Mouse (Mus musculus): Measurements from ENCODE around the gene Sh3bp5. TPM values are rescaled to one million over a fixed set of nuclear protein-coding genes. Genes with fewer than 3 reads are reported as not detected.
A peak's percentile ranks its signal among the peaks of the same experiment; 100 is the strongest.

Gene Sh3bp5
- polyA plus RNA-seq, 1 experiment, result 67.5 TPM

DNA sequence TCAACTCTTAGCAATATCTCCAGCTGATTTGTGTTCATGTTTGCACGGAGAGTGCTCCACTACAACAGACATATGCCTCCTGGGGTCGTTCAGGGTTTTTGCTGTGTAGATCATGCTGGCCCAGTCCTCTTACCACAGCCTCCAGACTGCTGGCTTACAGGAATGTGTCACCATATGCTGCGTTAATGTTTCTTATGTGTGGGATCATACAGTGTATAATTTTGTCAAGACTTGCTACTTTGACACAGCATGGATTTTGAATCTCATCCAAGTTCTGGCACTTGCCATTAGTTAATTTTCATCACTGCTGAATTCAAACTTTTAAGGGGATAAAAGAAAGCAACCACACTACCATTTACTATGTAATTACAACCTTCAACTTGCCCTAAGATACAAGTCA is 100.1 kb downstream of the Sh3bp5 start:
- no peak overlapping the region for H3K27ac ChIP-seq (replicated peaks; ENCODE audit: low read depth, low read length)
- no peaks in the 10 kb centered on the region for H3K4me1 ChIP-seq (ENCODE audit: control insufficient read depth, insufficient read depth, insufficient read length, low read length)
- no peak overlapping the region for H3K4me3 ChIP-seq (ENCODE audit: insufficient read depth, low read depth, low read length)

DNA sequence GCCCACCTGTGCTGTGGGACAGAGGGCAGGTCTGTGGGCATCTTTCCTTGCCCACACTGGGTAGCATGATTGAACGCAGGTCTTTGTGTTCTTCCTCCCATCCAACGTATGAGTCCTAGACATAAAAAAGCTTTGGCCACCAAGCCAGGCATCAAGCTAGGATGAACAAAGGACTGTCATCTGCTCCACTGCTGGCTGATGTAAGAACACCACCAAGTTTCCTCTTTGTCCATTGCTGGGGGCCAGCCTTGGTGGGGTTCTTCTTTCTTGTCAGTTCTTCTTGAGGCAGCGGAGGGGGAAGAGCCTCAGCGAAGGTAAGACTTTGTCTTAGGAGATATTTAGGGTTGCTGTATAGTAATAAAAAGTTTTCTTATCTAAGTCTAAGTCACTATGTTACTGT is 104.9 kb downstream of the Sh3bp5 start:
- Histone ChIP-seq H3K4me1 (ENCODE audit: control insufficient read depth, insufficient read depth, insufficient read length, low read length) (no peaks in the 10 kb centered on the region), H3K27ac (replicated peaks; ENCODE audit: low read depth, low read length) (no peak overlapping the region), H3K4me3 (ENCODE audit: insufficient read depth, low read depth, low read length) (no peak overlapping the region)

DNA sequence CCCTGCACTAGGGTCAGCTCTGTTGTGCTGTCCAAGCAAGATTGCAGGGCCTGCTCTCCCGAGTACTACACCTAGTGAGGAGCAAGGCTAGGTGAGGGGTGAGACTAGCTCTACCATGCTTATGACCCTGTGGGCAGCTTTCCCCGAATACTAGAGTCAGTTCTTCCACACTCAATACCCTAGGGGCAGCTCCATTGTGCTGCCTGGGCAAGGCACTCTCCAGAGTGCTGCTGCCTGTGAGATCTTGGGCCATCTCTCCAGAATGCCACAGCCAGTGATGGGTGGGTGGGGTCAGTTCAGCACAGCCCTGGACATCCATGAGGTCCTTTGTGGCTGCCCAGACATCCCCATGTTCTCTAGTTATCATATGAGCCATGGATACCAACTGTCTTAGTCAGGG is 106.1 kb downstream of the Sh3bp5 start:
- no peak overlapping the region for H3K27ac ChIP-seq (replicated peaks; ENCODE audit: low read depth, low read length)
- H3K4me1 ChIP-seq (ENCODE audit: control insufficient read depth, insufficient read depth, insufficient read length, low read length), result no peaks in the 10 kb centered on the region
- no peak overlapping the region for H3K4me3 ChIP-seq (ENCODE audit: insufficient read depth, low read depth, low read length)

DNA sequence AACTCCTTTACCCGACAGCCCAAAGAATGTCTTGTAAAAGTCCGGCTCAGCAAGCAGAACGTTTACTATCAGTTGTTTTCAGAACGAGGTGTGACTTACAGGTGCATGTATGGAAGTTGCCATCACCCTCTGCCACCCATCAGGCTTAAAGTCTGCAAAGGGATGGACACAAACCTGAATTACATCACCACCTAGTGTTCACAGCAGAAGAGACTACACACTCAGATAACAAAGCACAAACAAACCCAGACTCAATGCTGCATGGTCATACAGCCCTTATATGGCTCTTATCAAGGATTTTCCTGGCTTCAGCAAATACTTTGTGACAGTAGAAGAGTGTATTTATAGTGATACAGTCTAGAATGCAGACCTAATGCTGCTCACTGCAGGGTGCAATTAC is 108.2 kb downstream of the Sh3bp5 start:
- Histone ChIP-seq H3K4me1 (ENCODE audit: control insufficient read depth, insufficient read depth, insufficient read length, low read length) (no peaks in the 10 kb centered on the region; the same call in 1 of the 2 replicates), H3K4me3 (ENCODE audit: insufficient read depth, low read depth, low read length) (no peak overlapping the region), H3K27ac (replicated peaks; ENCODE audit: low read depth, low read length) (no peak overlapping the region)

DNA sequence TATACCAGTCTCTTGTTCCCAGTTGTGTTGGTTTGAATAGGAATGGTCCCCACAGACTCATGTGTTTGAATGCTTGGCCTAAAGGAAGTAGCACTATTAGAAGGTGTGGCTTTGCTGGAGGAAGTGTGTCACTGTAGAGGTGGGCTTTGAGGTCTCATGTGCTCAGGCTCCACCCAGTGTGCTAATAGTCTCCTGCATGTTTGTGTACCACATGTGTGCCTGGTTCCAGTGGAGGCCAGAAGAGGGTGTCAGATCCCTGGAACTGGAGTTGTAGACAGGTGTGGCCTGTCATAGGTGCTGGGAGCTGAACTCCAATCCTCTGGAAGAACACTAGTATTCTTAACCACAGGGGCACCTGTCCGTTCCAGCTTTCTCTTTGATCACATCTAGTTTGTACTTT is 108.7 kb downstream of the Sh3bp5 start:
- no peaks in the 10 kb centered on the region; the same call in 1 of the 2 replicates for H3K4me1 ChIP-seq (ENCODE audit: control insufficient read depth, insufficient read depth, insufficient read length, low read length)
- H3K27ac ChIP-seq (replicated peaks; ENCODE audit: low read depth, low read length), result no peak overlapping the region
- H3K4me3 ChIP-seq (ENCODE audit: insufficient read depth, low read depth, low read length), result no peak overlapping the region

DNA sequence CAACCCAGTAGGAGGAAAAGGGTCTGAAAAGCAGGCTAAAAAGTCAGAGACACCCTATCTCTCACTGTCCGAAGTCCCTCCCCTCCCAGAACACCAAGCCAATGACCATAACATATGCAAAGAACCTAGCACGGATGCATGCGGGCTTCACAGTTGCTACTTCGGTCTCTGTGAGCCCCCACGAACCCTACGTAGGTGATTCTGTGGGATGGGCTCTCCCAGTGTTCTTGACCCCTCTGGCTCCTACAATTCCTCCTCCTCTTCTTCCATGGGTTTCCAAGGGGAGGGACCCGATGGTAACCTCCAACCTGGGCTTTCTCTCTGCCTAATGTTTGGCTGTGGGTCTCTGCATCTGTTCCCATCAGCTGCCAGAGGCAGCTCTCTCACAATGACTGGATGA is 109.1 kb downstream of the Sh3bp5 start:
- H3K4me3 ChIP-seq (ENCODE audit: insufficient read depth, low read depth, low read length), result no peak overlapping the region
- H3K27ac ChIP-seq (replicated peaks; ENCODE audit: low read depth, low read length), result no peak overlapping the region
- H3K4me1 ChIP-seq (ENCODE audit: control insufficient read depth, insufficient read depth, insufficient read length, low read length), result no peaks in the 10 kb centered on the region; the same call in 1 of the 2 replicates

DNA sequence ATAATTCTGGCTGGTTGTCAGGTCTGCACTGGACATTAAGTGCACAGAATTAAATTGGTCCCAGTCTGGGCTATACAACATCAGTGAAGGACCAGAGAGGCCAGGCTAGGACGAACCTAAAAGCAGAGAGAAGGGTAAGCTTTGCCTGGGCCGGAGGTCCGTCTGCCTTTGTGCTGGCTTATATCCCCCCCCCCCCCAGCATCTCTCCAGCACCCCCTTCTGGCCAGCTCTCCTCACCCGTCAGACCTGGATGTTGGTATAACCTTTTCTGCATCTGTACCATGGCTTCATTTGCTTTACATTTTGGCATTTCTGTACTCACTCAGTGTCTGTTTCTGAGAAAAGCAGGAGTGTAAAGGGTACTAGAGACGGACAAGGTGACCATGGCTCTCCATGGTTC is 110.3 kb downstream of the Sh3bp5 start:
- no peak overlapping the region for H3K27ac ChIP-seq (replicated peaks; ENCODE audit: low read depth, low read length)
- no peak overlapping the region for H3K4me3 ChIP-seq (ENCODE audit: insufficient read depth, low read depth, low read length)
- no peaks in the 10 kb centered on the region; the same call in 1 of the 2 replicates for H3K4me1 ChIP-seq (ENCODE audit: control insufficient read depth, insufficient read depth, insufficient read length, low read length)

DNA sequence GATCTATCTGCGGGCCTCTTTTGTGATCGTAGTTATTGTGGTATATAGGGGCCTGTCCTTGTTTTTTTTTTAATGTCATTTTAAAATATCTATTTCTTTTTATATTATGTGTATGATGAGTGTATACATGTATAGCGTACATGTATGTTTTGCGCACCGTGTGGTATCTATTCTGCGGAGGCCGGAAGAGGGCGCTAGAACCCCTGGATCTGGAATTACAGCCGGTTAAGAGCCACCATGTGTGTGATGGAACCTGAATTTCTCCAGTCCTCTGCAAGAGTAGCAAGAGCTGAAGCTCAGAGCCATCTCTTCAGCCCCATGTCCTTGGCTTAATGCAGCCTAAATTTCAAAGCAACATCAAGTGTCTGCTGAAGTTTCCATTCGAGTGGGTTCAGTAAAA is 111.0 kb downstream of the Sh3bp5 start:
- H3K4me3 ChIP-seq (ENCODE audit: insufficient read depth, low read depth, low read length), result no peak overlapping the region
- no peak overlapping the region for H3K27ac ChIP-seq (replicated peaks; ENCODE audit: low read depth, low read length)
- no peaks in the 10 kb centered on the region; the same call in 1 of the 2 replicates for H3K4me1 ChIP-seq (ENCODE audit: control insufficient read depth, insufficient read depth, insufficient read length, low read length)

DNA sequence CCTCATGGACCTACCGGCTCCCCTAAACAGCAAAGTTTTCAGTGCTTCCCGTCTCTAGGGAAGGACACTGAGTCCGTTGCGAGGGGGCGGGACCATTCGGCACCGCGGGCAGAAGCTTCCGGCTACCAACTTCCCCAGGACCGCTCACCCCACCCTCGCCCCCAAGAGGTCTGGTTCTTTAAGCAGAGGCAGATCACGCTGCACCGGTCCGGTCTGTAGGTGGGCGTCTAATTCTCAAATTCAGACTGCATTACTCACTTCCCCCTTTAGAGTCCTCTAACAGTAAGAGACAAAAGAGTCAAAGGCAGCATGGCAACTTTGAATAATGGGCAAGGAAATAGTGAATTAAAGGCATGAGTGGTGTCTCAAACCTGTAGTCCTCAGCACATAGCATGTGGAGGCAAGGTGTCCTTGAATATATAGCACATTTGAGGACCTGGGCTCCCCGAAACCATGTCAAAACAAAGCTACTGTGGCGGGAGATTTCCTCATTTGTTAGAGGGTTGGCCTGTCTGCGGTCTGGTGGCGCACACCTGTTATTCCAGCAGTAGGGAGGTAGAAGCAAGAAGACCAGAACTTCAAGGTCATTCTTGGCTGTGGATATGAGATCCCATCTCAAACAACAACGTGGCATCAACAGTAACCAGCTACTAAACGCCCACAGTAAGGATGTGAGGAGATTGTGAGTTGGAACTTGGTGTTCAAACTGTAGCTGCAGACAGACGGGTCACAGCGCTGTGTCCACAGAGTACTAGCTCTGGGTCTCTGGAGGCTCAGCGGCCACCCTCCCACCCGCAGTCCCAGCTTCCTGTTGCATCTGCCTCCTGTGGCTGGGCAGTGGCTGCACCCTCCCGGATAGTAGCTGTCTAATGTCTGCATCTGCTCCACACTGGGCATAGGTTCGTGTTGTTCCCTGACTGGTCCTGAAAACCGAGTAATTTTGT is 111.8 kb downstream of the Sh3bp5 start, which contains the start of gene Dnah1:
Dnah1 (minus strand) TSS at position 48 of the 944 bp plus-strand sequence.
- H3K4me1 ChIP-seq (ENCODE audit: control insufficient read depth, insufficient read depth, insufficient read length, low read length), result no peaks in the 10 kb centered on the region; the same call in 1 of the 2 replicates
- H3K4me3 ChIP-seq (ENCODE audit: insufficient read depth, low read depth, low read length), result peak within 1 kb of the TSS; percentile 50
- no peak within 1 kb of the TSS for H3K27ac ChIP-seq (replicated peaks; ENCODE audit: low read depth, low read length)

DNA sequence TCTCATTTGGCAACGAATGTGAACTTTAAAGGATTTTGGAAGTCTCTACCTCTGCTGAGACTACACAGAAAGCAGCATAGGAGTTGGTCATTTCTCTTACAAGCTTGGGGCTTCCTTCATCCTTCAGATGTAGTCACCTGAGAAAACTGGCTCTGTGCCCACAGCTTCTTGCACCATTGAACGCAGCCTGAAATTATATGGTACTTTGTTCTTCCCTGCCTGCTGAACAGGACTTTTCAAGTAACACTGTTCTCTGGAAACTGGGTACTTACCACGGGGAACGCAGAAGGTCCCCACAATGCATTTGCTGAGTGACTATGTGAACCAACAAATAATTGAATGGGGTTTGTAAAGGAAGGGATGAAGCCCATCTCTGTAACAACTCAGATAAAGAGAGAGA is 112.7 kb downstream of the Sh3bp5 start:
- no peak overlapping the region for H3K4me3 ChIP-seq (ENCODE audit: insufficient read depth, low read depth, low read length)
- H3K27ac ChIP-seq (replicated peaks; ENCODE audit: low read depth, low read length), result no peak overlapping the region
- H3K4me1 ChIP-seq (ENCODE audit: control insufficient read depth, insufficient read depth, insufficient read length, low read length), result no peaks in the 10 kb centered on the region; the same call in 1 of the 2 replicates

DNA sequence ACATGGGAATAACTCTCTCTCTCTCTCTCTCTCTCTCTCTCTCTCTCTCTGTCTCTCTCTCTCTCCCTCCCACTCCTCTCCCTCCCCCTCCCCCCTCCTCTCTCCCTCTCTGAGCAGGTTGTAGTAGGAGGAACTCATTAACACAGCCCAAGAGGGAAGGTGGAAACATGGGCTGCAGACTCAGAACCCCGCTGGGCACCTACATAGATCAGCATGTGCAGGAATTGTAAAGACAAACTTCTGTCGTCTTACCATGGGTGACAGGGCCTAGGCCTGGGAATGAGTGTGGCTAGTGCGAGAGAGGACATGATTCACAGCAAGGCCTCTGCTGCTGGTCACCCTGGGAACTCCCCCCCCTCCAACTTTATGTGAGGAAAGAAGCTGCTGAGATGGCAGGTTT is 113.7 kb downstream of the Sh3bp5 start:
- Histone ChIP-seq H3K4me3 (ENCODE audit: insufficient read depth, low read depth, low read length) (no peak overlapping the region), H3K4me1 (ENCODE audit: control insufficient read depth, insufficient read depth, insufficient read length, low read length) (no peaks in the 10 kb centered on the region; the same call in 1 of the 2 replicates), H3K27ac (replicated peaks; ENCODE audit: low read depth, low read length) (no peak overlapping the region)

DNA sequence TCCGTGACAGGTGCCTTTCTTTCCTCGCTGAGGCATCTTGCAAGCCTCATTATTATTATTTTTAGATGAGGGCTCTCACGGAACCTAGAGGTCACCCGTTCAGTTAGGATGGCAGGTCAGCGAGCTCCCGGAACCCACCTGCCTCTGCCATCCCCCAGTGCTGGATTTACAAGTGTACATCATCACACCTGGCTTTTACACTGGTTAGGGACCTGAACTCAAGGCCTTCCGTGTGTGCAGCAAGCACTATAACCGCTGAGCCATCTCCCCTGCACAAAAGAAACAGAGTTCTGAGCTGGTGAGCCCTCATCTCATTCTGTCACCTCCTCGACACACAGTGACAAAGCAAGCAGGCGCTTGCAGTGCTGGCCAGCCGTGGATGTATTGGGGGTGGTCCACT is 114.7 kb downstream of the Sh3bp5 start:
- Histone ChIP-seq H3K27ac (replicated peaks; ENCODE audit: low read depth, low read length) (no peak overlapping the region), H3K4me3 (ENCODE audit: insufficient read depth, low read depth, low read length) (no peak overlapping the region), H3K4me1 (ENCODE audit: control insufficient read depth, insufficient read depth, insufficient read length, low read length) (no peaks in the 10 kb centered on the region; the same call in 1 of the 2 replicates)

DNA sequence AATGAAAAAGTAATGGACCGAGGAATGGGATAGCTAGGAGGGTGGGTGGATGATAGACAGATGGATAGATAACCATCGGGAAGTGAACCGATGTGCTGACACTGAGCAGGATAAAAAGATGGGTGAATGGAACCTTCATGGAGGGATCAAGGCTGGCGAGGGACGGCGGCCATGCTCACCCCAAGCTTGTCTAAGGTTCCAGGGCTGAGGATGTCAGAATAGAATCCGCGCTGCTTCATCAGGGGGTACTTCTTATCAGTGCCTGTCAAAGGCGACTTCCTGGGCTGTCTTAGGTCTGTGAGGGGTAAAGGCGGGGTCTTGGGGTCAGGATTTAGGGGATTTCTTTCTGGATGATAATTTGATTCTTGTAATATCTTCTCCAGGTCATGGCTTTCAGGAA is 116.3 kb downstream of the Sh3bp5 start:
- Histone ChIP-seq H3K27ac (replicated peaks; ENCODE audit: low read depth, low read length) (no peak overlapping the region), H3K4me3 (ENCODE audit: insufficient read depth, low read depth, low read length) (no peak overlapping the region)

DNA sequence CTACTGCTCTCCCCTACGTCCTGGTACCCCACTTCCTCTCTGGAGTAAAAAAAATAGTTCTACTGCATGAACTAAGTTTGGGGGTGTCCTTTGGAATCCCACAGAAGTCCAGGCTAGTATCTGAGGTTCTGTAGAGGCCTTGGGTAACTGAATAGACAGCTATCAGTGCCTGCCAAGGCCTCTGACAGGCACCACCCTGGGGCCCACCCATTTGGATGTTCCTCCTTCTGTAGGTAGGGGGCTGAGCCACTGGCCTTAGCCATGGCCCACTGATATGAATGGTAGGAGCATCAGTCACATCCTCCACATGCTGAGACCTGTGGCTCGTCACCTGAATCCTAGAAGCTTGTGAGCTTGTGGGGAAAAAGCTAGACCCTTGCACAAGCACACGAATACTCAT is 118.1 kb downstream of the Sh3bp5 start:
- Histone ChIP-seq H3K4me1 (ENCODE audit: control insufficient read depth, insufficient read depth, insufficient read length, low read length) (peaks cover under 1% of the 10 kb centered on the region; the same call in 1 of the 2 replicates), H3K27ac (replicated peaks; ENCODE audit: low read depth, low read length) (no peak overlapping the region)

More for the DNA sequence above, 116.3 kb downstream of the Sh3bp5 start:
- H3K4me1 ChIP-seq (ENCODE audit: control insufficient read depth, insufficient read depth, insufficient read length, low read length), result no peaks in the 10 kb centered on the region; the same call in 1 of the 2 replicates

DNA sequence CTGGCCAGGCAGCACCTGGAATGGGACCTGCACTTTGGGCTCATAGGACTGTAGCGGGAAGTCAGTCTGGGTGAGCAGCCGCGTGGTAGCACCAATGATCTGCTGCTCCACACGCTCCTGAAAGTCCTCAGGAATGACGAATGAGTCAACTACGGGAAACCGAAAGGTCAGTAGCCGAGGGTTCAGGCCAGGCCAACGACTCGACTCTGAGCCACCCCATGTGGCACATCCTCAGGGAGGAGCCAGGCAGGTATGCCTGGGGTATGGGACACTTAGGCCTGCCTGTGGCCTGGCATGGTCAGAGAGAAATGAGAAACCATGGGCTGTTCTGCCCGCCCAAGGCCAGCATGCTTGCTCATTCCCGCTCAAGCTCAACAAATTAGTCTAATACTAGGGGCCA is 119.3 kb downstream of the Sh3bp5 start:
- Histone ChIP-seq H3K4me1 (ENCODE audit: control insufficient read depth, insufficient read depth, insufficient read length, low read length) (peaks cover 2% of the 10 kb centered on the region; the same call in 1 of the 2 replicates), H3K27ac (replicated peaks; ENCODE audit: low read depth, low read length) (no peak overlapping the region), H3K4me3 (ENCODE audit: insufficient read depth, low read depth, low read length) (no peak overlapping the region)

More for the DNA sequence above, 118.1 kb downstream of the Sh3bp5 start:
- H3K4me3 ChIP-seq (ENCODE audit: insufficient read depth, low read depth, low read length), result no peak overlapping the region

DNA sequence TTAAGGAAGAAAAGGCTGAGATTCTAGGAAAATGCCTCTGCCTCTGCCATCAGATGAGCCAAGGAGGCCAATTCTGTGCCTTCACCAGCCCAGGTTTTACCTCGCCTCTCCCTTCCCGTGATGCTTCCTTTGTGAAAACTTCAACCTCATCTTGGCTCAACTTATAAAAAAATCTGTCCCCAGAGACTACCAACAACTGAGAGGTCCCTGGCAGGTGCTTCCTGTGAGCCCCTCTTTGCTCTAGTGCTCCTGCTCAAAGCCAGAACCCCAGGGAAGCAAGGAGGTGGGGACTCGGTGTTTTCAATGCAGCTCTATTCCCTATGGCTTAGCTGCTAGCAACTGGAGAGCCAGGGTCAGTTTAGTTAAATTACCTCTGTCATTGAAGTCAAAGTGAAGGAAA is 122.7 kb downstream of the Sh3bp5 start:
- Histone ChIP-seq H3K27ac (replicated peaks; ENCODE audit: low read depth, low read length) (no peak overlapping the region), H3K4me1 (ENCODE audit: control insufficient read depth, insufficient read depth, insufficient read length, low read length) (peaks cover 2% of the 10 kb centered on the region; the same call in 1 of the 2 replicates), H3K4me3 (ENCODE audit: insufficient read depth, low read depth, low read length) (no peak overlapping the region)

All from brown adipose tissue, adult 24 weeks (tissue).